Mouse (Mus musculus) CH12.LX (cell line): ENCODE measurements around the gene Sox21.

Source experiments
- CTCF ChIP-seq, 2 experiments: IDR thresholded peaks in 1 of 2; conservative IDR thresholded peaks in 1 of 2; 2 replicates each; pipeline ENCODE4 v1.5.1; 2011 to 2012; ENCODE audit warnings: low read depth in 2 of 2, low read length in 2 of 2, improper control_type of control experiment in 1 of 2, inconsistent platforms in 1 of 2, mild to moderate bottlenecking in 1 of 2, moderate library complexity in 1 of 2
- EP300 ChIP-seq: IDR thresholded peaks from 2 replicates; pipeline ENCODE4 v1.6.1; 2011; ENCODE audit warnings: low read length, improper control_type of control experiment
- IRF4 ChIP-seq: IDR thresholded peaks from 2 replicates; pipeline ENCODE4 v1.6.1; 2014; ENCODE audit warnings: low read depth, mild to moderate bottlenecking, inconsistent platforms, low read length, improper control_type of control experiment
- JUND ChIP-seq: conservative IDR thresholded peaks from 2 replicates; pipeline ENCODE4 v1.6.1; 2011; ENCODE audit warnings: low read depth, low read length, improper control_type of control experiment
- MAX ChIP-seq: IDR thresholded peaks from 2 replicates; pipeline ENCODE4 v1.6.1; 2011; ENCODE audit warnings: low read length, improper control_type of control experiment
- ZC3H11A ChIP-seq: IDR thresholded peaks from 2 replicates; pipeline ENCODE4 v1.6.1; 2012; ENCODE audit warnings: low read depth, mild to moderate bottlenecking, inconsistent platforms, low read length, improper control_type of control experiment

DNA sequence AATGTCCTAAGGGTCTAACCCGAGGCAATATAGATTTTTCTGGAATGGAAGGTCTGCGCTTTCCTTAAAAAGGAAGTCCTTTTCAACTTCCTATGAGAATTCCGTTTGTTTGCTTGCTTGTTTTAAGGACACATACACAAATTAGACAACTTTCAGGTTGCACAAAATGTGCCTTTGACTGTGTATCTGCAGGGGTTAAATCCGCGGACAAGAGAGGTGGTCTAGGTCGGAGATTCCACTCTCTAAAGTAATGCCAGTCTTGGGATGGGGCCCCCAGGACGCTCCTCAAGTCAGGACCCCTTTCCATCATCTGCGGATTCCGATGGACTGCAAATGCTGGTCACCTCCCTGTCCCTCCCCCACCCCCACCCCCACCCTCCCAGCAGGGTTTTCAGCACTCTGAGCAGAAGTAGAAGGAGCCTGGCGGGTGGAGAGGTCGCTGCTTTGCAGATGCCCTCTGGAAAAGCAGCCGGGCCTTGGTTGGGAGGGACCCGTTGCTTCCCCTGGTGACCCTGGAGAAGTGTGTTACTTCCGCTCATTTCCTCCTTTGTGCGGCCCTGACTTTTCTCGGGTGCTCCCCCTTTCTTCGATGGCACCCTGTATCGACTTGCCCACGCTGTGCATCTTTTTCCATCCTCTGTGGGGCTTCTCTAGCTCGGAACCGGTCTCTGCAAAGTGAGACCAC lies 10.2 kb downstream of the Sox21 start:
- TF ChIP-seq JUND (no peak), CTCF (conservative IDR thresholded peaks at IDR 0.05 in 1 of 2, IDR thresholded peaks at IDR 0.05 in 1 of 2; ENCODE audit: low read depth in 2 of 2, low read length in 2 of 2) (no peak), MAX (no peak), EP300 (no peak), ZC3H11A (no peak), IRF4 (no peak)
